Mouse (Mus musculus) embryo, embryonic 11.5 days (tissue): ENCODE results near the gene Stag1.

Source experiments
- DNase-seq: peaks from one replicate; pipeline ENCODE4 v3.0.0-alpha.2; 2012; ENCODE audit warnings: low read depth, low spot score

The Stag1 gene

GRCm38 (mm10) chr9:100605522-100605921, 7.9 kb downstream of the Stag1 start:
- DNase-seq, result no peak

- DNase-seq, result no peak
These were observed 8.5 kb downstream of the Stag1 start for GRCm38 (mm10) chr9:100605985-100606554.

- no peak for DNase-seq
These were observed 16.0 kb downstream of the Stag1 start for GRCm38 (mm10) chr9:100613501-100614071.

- no peak for DNase-seq
These were observed 19.3 kb downstream of the Stag1 start for GRCm38 (mm10) chr9:100616947-100617346.

GRCm38 (mm10) chr9:100626258-100626657, 28.7 kb downstream of the Stag1 start:
- DNase-seq, result no peak

GRCm38 (mm10) chr9:100640754-100641153, 43.2 kb downstream of the Stag1 start:
- no peak for DNase-seq

GRCm38 (mm10) chr9:100641391-100642085, 43.9 kb downstream of the Stag1 start:
- no peak for DNase-seq

- DNase-seq, result peak; percentile 16
These were observed 44.7 kb downstream of the Stag1 start for GRCm38 (mm10) chr9:100642186-100642839.

- peak; percentile 98 for DNase-seq
These were observed 45.5 kb downstream of the Stag1 start for GRCm38 (mm10) chr9:100642840-100643697.

GRCm38 (mm10) chr9:100644071-100644771, 46.6 kb downstream of the Stag1 start:
- DNase-seq, result peak; percentile 50

- no peak for DNase-seq
These were observed 47.7 kb downstream of the Stag1 start for GRCm38 (mm10) chr9:100645026-100645940.

GRCm38 (mm10) chr9:100646276-100646675, 48.7 kb downstream of the Stag1 start:
- no peak for DNase-seq

GRCm38 (mm10) chr9:100647774-100648323, 50.3 kb downstream of the Stag1 start:
- DNase-seq, result no peak

- no peak for DNase-seq
These were observed 56.5 kb downstream of the Stag1 start for GRCm38 (mm10) chr9:100654104-100654503.

- DNase-seq, result no peak
These were observed 58.5 kb downstream of the Stag1 start for GRCm38 (mm10) chr9:100656058-100656457.

- DNase-seq, result no peak
These were observed 63.0 kb downstream of the Stag1 start for GRCm38 (mm10) chr9:100660587-100660986.

GRCm38 (mm10) chr9:100663473-100664134, 66.0 kb downstream of the Stag1 start:
- DNase-seq, result no peak

GRCm38 (mm10) chr9:100670151-100670550, 72.6 kb downstream of the Stag1 start:
- no peak for DNase-seq

- no peak for DNase-seq
These were observed 81.4 kb downstream of the Stag1 start for GRCm38 (mm10) chr9:100679036-100679435.
